Mouse (Mus musculus) kidney, adult 2 months (tissue): ENCODE measurements around the gene Olfml2a.

ENCODE experiments used
- CTCF ChIP-seq: fragments of 200-500 bp; conservative IDR thresholded peaks from 2 replicates; pipeline ENCODE4 v1.5.1; 2011; ENCODE audit warnings: low read depth, mild to moderate bottlenecking, control low read depth, low read length, moderate library complexity, mixed read lengths; ENCODE audit not compliant: insufficient read depth, insufficient read length
- POLR2A ChIP-seq: fragments of 200-500 bp; IDR thresholded peaks from one replicate; pipeline ENCODE4 v1.6.1; 2011; ENCODE audit warnings: low read depth, low read length, control low read depth

DNA sequence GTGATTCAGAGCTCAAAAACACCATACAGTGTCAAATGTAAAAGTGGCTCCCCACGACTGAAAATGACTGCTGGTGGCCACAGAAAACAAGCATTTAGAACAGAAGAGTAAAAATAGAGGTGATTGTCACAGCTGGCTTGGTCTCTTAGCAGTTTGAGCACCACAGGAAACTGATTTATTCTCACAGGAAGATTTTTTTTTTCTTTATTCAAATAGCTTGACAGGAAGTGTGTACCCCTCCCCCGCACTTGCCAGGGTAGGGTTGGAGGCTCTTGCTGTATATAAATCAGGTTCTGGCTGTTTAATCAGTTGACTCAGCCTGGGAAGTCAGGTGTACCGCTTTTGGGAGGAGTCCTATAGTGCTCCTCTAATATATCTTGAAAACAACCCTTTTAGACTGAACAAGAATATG lies 77.2 kb downstream of the Olfml2a start:
- no peak for TF ChIP-seq CTCF
- no peak for TF ChIP-seq POLR2A
